Comparison of ENCODE assay signal across 33 mouse cellular contexts in the genomic region with DNA sequence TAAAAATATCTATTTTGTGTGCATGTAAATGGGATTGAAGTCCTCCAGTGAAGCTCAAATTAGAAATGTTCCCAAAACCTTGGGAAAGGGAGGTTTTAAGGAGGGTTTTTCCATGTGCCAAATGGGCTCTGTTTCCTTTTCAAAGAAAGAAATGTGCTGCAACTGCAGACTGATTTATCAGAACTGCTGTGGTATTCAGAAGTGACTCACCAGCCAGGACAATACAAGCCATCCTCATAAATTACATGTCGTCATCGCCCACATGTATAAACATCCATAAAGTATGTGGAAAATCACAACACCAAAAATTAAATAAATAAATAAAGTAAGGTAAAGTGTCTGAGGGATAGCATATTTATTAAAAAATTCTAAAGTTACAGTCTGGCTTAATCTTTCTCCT.
A peak's percentile ranks its signal among the peaks of the same experiment; 100 is the strongest.
DNase-seq lines count a peak whose midpoint lies in the region; TF ChIP-seq lines count a peak whose summit lies in the region.
"Had no signal": no experiment of that assay in that cellular context is flagged by ENCODE, and none has a peak within 500 bp of the region (broad histone marks: within the 10 kb centered on the region; RNA-seq: fewer than 3 reads in every experiment).

No protein-coding gene starts in this region.

- TF ChIP-seq POLR2A in myocyte (IDR thresholded peaks at IDR 0.05; ENCODE audit: insufficient read length, low read depth), result no peak

- peak overlapping the region; percentile 55 for H3K4me2 ChIP-seq in myocyte (ENCODE audit: low read depth)
- H3K4me2 ChIP-seq: embryonic facial prominence, embryonic 15.5 days; forebrain, embryonic 13.5 days; hindbrain, embryonic 14.5 days; kidney, embryonic 15.5 days; liver, embryonic 12.5 days; midbrain, embryonic 11.5 days; neural tube, embryonic 12.5 days had no signal

- H3K79me2 ChIP-seq in myocyte (ENCODE audit: control insufficient read depth, insufficient read depth), result no peaks in the 10 kb centered on the region

- no peak overlapping the region for H3K4me3 ChIP-seq in myocyte
- H3K4me3 ChIP-seq: embryonic facial prominence, embryonic 10.5 days; embryonic facial prominence, embryonic 15.5 days; forebrain, embryonic 13.5 days; gastrocnemius, adult 2 months; kidney, embryonic 15.5 days; layer of hippocampus, adult 2 months; liver, embryonic 12.5 days; neural tube, embryonic 12.5 days had no signal

- no peaks in the 10 kb centered on the region for H3K27me3 ChIP-seq in myocyte (ENCODE audit: control insufficient read depth, insufficient read depth, insufficient read length)
- H3K27me3 ChIP-seq: CH12.LX; embryonic facial prominence, embryonic 15.5 days; forebrain, embryonic 13.5 days; kidney, embryonic 15.5 days; liver, embryonic 12.5 days; neural tube, embryonic 12.5 days; Patski had no signal

- no peaks in the 10 kb centered on the region for H3K36me3 ChIP-seq in myocyte (ENCODE audit: control insufficient read depth, insufficient read depth)
- H3K36me3 ChIP-seq: embryonic facial prominence, embryonic 10.5 days; embryonic facial prominence, embryonic 15.5 days; kidney, embryonic 15.5 days; liver, embryonic 12.5 days; neural tube, embryonic 12.5 days had no signal

- H3ac ChIP-seq in myocyte (ENCODE audit: control insufficient read depth, insufficient read length), result no peak overlapping the region

- DNase-seq in adrenal gland, postnatal 36 days, result peak; percentile 12 to 30
- no peak for DNase-seq in adrenal gland, postnatal 4 days (ENCODE audit: low spot score in 2 of 2)
- peak; percentile 87 for DNase-seq in 3T3-L1 (ENCODE audit: low read depth, low spot score)
- peak; percentile 70 for DNase-seq in Muller cell, postnatal 12 days (ENCODE audit: inconsistent ontology term)
- DNase-seq in cerebellum, postnatal 25 days, result no peak
- no peak for DNase-seq in heart, postnatal 25 days (ENCODE audit: low spot score)
- DNase-seq: adrenal gland, adult 8-10 months; B cell, adult 2 months; cerebellum, adult 2 months; cerebellum, postnatal 14 days; gastrocnemius, adult 2 months; heart, postnatal 14 days; kidney, adult 11 months; kidney, postnatal 25 days; layer of hippocampus, postnatal 36 days; left cerebral cortex, postnatal 4 days; liver, postnatal 0 days; lung, postnatal 36 days; right cerebral cortex, adult 18-20 months; thymus, adult 18-20 months; thymus, postnatal 25 days had no signal

- intact Hi-C loops in heart, postnatal 25 days (cut with DNase I), result no loop called here

TF ChIP-seq in myocyte, 11 proteins besides CTCF, POLR2A, EP300 and RAD21:
- no peak for TF ChIP-seq REST (IDR thresholded peaks at IDR 0.05; ENCODE audit: insufficient read depth, insufficient read length)
- TF ChIP-seq CEBPB (IDR thresholded peaks at IDR 0.05; ENCODE audit: insufficient read depth, poor library complexity, severe bottlenecking), result peak; percentile 83
- no peak for TF ChIP-seq MYOG (IDR thresholded peaks at IDR 0.05; ENCODE audit: control insufficient read depth in 1 of 3, insufficient read depth in 1 of 3, insufficient read length in 2 of 3, low read depth in 2 of 3)
- TF ChIP-seq E2F4 (IDR thresholded peaks at IDR 0.05; ENCODE audit: insufficient read depth), result no peak
- TF ChIP-seq MAX (IDR thresholded peaks at IDR 0.05; ENCODE audit: low read depth), result peak; percentile 25

Comparison
In these comparisons a context has a peak if more than half of its experiments do, and no peak if none do; other contexts are left out.
1. DNase-seq: peak in adrenal gland, postnatal 36 days (2 of 2), 3T3-L1 (single experiment) and Muller cell, postnatal 12 days (single experiment); none in adrenal gland, postnatal 4 days (0 of 2), cerebellum, postnatal 25 days (0 of 2) and heart, postnatal 25 days (single experiment).